Mouse (Mus musculus): ENCODE data around the gene Mfap2.
A peak's percentile ranks its signal among the peaks of the same experiment; 100 is the strongest.

Gene Mfap2

DNA sequence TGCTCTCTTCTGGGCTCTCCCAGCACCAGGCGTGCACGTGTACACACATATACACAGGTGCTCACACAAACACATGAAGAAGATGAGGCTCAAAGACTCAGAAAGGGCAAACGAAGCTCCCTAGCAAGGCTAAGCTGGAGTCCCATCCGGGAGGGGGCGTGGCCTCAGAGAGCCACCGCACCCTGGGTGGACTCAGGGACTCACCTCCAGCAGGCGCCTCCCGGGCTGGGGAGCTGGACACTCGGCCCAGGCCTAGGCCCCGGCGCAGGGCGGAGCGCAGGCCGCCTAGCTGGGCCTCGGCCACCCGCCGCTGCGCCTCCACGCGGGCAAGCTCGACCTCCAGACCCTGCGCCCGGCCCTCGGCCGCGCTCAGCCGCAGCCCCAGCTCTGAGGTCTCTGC, 14.8 kb downstream of the Mfap2 start:
- no peak for DNase-seq (ENCODE audit: low spot score in 2 of 2)

DNA sequence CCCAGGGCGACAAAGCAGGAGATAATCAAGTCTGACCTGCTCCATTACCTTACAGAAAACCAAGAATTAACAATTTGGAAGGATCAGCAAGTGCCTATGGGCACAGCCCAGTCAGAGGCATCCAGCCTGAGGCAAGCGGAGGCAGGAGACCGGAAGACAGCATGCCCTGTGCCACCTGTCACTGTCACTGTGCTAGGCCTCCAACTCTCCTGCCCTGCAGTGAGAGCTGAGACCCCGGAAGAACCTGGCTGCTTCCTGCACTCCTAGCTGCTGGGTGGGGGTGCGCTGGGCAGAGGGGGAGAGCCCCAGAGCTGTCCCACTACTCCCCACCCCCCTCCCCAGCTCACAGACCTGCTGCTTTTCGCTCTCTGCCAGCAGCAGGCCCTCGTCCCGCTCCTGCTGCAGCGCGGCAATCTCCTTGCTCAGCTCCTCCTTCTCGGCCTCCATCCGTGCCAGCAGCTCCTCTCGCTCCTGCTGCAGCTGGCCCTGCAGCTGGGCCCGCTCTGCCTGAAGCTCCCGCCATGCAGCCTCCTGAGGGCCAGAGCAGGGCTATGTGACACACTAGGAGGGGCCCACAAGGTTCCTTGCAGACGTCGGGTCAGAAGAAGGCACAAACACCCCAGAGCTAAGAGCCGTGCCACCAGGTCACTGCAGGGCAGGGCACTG, 20.5 kb downstream of the Mfap2 start:
- no peak for DNase-seq (ENCODE audit: low spot score in 2 of 2)

DNA sequence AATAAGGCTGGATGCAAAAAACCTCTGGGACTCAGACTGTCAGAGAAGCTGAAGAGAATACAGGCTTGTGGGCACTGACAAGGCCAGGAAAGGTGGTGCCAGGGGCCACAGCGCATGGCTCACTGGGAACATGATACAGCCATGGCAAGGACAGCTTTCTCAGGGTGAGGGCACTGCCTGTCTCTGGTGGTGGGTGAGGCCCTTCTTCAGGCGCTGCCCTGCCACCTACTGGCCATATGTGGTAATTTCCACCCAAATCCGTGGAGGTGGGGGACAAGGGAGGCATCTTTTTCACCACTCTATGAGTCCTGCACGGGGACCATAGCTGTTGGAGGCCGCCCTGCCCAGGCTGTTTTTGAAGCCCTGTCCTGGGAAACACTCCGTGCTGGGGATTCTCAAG, 21.5 kb downstream of the Mfap2 start:
- DNase-seq (ENCODE audit: low spot score in 2 of 2): peak; percentile 72 to 83

DNA sequence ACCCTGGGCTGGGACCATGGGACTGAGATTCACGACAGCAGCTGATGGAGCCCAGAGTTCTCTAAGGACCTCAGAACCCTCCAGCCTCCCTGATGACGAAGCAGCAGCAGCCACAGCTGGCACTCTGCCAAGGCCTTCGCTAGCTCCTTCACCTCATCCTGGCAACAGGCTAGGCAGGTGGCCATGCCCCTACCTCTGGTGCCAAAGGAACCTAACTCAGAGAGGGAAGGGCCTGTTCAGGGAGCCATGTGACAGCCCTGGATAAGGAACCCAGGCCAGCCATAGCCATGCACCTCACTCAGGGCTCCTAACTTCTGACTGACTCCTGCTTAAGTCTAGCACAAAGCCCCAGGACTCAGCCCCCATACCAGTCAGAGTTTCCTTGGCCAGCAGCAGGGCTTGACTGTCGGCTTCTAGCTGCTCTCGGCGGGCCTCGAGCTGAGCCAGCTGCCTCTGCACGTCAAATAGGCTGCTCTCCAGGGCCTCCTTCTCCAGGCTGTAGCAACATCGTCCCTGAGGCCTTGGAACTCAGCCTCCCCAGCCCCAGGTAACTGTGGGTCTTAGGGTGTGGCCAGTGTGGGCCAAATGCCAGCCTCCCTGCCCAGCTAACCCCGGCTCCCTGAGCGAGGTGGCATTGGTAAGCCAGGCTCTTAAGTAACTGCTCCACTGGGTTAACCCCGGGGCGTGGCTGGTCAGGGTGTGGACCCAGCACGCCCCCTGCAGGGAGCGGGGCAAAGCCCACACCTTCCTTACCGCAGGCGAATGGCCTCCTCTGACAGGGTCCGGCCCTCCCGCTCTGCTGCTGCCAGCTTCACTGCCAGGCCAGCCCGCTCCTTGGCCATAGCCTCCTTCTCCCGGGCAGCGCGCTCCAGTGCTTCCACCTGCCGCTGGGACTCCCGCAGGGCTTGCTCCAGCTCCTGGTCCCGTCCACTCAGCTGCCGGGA, 23.7 kb downstream of the Mfap2 start:
- no peak for DNase-seq (ENCODE audit: low spot score in 2 of 2)

DNA sequence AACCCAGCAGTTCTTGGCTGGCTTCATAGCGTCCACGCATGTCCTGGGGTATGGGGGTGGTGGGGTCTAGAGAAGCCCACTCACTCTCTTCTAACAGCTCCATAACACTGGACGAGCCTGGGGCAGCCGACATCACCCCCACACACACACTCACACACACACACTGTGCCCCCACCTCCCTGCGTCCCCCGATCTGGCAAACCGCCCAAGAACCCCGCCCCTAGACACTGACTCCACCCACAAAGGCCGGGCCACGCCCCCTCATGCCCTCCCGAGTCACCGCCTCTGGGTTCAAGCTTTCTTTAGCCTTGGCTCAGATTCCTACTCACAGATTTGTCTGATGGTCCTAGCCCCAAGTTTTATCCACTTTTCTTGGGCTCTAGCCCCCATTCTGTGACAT, 30.9 kb downstream of the Mfap2 start:
- no peak for DNase-seq (ENCODE audit: low spot score in 2 of 2)

DNA sequence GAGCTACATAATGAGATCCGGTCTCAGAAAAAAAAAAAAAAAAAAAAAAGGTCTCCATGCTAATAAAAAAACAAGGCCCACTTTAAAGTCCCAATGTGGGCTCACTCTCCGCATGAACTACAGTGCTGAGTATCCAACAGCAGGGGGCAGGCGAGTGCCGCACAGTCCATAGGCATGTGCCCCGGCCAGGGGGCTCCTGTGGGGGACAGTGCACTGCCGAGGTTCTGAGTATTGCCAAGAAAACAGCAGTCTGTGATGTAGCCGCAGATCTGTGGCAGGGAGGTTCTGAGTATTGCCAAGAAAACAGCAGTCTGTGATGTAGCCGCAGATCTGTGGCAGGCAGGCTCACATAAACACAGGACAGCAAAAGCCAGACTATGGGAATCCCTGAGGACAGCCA, 34.6 kb downstream of the Mfap2 start:
- peak; percentile 72 to 80 for DNase-seq (ENCODE audit: low spot score in 2 of 2)

DNA sequence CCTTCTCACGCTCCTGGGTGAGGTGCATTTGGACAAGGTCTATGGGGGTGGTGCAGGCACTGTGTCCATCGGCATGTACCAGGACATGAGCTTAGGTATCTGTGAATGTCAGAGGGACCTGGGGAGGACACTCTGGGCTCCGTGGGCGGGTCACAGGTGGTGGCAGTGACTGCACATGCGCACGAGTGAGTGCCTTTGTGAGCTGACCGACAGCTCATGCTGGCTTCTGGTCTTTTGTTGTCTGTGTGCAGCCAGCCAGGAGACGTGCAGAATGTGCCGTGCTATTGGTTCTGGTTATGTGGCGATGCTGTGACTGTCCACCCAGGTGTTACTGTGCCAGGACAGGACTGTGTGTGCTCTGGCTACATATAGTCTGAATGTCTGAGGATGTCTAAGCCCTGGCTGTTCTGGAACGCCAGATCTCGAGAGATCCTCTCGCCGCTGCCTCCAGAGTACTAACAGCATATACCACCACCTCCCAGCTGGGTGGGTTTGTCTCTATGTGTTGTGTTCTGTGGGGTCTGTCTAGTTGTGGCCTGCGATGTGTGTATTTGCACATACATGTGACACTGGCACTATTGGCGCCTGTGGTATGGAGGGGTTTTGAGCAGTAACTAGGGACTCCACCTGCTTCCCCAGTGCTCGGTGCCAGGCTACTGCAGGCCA, 38.7 kb downstream of the Mfap2 start:
- no peak for DNase-seq (ENCODE audit: low spot score in 2 of 2)

DNA sequence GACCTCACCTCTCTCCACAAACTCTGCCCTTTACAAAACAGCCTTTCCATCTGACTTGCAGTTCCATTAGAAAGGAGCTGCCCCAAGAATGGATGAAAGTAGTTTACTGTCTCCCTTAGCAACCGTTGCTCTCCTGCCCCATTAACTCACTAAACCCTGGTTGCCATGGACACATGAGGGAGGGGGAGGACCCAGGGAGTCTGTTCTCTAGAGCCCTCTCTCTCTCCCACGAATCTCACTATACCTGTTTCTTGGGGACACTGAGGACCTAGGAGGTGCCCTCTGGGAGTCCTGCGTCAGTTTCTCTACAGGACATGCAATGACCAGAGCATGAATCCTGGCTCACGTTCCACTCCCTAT, 39.2 kb downstream of the Mfap2 start:
- DNase-seq (ENCODE audit: low spot score in 2 of 2): no peak

DNA sequence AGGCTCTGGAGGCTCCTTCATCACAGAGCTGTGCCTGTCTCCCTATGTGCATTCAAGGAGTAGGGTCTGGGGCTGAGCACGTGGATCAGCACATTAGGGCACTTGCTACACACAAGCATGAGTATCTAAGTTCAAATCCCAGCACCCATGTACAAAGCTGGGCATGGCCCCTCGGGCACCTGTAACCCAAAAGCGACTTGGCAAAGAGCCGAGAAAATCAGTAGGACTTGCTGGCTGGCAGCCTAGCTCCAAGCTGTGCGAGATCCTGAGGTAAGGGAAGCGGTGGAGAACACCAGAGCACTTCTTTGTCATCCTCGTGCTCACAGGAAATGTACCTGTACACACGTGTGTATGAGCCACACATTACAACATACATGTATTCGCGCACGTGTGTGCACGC, 42.2 kb downstream of the Mfap2 start:
- no peak for DNase-seq (ENCODE audit: low spot score in 2 of 2)

DNA sequence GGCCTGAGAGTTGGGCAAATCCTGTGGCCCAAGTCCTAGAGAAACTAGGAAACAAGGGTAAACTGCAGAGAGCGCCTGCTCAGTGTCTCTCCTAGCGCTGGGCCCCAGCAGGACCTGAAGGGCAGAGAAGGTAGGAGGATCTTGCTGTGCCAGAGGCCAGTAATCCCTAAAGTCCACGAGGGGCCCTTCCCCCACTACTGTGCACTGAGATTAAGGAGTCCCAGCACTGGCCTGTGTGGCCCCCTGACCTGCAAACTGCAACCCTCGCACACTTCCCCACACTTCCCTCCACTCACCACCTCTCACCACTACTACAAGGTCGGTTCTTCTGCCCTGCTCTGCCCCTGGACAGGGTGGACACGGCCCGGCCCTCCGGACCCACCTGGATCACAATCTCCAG, 42.9 kb downstream of the Mfap2 start:
- DNase-seq (ENCODE audit: low spot score in 2 of 2): no peak

DNA sequence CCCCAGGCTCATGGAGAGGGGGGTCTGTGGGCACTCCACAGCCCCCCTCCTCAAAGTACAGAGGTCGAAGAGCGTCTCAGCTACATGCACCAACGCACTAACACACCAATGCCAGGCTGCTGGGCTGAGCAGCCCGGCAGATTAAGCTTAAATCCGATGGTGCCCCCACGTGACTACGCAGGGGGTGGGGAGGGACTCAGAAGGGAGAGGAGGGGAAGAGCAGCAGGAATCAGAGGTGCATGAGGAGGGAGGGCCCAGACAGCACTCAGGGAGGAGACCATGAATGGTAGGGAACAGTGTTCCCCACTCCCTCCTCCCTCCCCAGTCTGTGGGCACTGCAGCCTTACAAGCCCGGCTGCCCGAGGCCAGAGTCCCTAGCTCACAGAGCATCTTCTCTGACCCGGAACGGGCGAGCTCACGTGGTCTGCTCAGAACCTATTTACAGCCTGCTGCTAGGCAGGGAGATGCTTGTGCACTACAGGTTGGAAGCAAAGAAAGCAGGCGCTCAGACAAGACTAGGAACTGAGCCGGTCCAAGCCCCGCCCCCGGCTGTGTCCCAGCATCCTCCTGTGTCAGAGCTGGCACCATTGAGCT, 43.4 kb downstream of the Mfap2 start:
- DNase-seq (ENCODE audit: low spot score in 2 of 2): no peak

DNA sequence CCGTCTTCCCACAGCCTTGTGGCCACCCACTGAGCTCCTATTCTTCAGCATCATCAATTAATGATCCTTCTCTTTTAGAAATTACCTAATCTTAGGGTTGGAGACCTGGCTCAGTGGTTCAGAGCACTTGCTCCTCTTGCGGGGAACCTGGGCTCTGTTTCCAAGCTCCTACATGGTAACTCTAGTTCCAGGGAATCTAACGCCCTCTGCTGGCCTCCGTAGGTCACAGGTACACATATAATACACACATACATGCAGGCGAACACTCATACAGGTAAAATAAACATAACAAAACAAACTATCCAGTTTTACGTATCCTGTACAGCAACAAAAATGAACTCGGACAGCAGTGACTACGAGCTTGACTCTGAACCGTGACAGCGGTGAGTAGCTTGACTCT, 46.8 kb downstream of the Mfap2 start:
- DNase-seq (ENCODE audit: low spot score in 2 of 2): no peak

DNA sequence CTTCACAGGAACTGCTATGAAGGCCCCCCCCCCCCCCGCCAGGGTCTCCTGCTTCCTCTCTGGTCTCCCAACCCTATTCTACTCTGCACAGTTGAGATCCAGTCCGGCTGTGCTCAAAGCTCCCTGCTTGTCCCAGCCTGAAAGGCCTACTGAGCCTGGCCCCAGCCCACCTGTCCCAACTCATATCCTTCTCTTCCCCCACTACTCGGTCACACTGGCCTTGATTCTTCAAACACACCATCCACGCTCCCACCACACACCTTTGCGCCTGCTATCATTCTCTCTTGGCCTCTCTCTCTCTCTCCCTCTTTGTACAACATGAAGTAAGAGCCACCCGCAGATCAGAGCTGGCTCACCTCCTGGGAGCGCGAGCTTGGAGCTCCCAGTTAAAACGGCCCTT, 48.6 kb downstream of the Mfap2 start:
- no peak for DNase-seq (ENCODE audit: low spot score in 2 of 2)

DNA sequence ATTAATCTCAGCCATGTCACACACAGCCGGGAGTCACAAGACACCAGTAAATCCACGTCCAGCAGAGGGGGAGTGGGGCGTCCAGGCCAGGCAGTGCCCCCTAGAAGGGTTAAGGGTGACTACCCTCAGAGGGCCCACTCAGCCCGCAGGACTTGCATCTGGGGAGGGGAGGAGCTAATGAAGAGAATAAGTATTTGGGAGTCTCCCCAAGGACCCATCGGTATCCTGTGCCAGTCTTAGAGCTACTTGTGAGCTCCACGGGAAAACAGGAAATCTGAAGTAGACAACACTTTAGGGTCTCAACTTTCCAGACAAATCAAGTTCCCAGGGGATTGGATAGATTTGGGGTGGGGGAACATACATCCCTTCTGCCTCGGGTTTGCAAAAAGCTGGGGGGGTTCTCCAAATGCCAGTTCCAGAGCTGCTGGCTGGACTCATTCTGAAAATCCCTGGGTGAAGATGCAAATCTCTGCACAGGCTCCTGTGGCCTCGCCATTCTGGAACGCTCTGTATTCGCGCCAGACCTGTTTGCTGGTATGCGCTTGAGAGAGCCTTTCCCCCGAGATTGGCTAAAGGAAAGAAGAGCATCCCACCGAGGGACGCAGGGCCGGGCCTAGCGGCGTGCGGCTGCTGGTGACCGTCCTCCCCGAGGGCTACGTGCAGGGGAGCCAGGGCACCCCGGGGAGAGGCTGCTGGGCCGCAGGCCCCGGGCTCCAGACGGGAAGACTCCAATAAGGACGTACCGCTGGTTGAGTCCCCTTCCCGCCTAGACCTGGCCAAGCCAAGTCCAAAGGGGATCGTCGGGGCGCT, 49.6 kb downstream of the Mfap2 start:
- no peak for DNase-seq (ENCODE audit: low spot score in 2 of 2)

DNA sequence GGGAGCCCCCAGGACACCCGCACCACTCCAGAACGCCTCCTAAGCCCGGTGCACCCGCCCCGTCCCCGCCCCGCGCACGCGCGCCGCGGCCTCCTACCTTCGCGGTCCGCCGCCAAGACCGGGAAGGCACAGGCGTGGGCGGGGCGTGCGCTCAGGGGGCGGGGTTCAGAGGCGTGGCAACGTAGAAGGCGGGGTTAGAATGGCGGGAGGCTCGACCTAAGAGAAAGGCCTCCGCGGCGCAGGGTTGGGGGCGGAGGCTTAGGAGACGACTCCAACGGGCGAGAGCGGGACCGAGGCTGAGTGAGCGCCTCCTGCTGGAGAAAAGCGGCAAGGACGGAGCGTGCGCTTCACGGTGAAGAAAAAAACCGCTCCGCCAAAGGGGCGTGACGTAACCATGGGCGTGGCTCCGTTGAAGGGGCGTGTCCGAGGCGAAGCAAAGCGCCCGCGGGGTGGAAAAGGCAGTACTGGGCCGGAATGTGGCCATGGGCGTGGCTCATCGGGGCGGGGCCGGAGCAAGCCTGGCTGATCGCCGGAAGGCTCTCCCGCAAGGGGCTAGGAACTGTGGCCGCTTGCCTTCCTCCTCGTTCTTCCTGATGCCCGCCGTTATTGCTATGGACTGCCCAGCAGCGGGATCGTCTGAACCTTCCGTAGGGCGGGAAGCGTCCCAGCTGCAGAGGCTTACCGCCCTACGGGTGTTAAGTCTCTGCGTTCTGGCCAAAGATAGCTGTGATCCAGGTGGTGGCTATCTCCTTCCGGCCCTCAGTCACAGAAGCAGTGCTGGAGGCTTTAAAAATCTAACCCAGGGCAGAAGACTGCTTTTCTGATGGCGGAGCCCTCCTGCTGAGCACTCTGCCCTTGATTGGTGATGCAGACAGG, 50.4 kb downstream of the Mfap2 start, which contains the start of gene Crocc:
TSS of gene Crocc (minus strand) at position 125 of the 876 bp plus-strand sequence.
- peak; percentile 99 to 100 for DNase-seq (ENCODE audit: low spot score in 2 of 2)

DNA sequence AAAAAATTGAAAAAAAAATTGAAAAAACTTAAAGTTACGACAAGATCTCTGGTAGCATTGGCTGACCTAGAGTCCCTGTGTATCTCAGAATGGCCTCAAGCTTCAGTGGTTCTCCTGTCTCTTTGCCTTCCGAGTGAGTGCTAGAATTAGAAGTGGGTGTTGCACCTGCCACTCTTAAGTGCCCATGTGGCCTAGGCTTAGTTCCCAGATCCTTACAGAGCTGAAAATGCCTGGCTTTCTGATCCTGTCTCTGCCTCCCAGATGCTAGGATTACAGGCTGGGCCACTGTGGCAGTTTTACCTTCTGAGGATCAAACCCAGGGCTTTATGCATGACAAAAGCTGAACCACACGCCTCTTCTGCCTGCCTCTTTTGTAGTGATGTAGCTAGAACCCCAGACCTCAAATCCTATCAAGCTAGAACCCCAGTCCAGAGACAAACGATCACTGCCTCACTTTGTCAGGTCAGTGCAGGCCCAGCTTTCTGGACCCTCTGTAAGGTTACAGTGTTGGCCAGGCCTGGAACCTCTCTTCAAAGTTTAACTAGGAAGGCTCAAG, 54.0 kb downstream of the Mfap2 start:
- no peak for DNase-seq (ENCODE audit: low spot score in 2 of 2)

DNA sequence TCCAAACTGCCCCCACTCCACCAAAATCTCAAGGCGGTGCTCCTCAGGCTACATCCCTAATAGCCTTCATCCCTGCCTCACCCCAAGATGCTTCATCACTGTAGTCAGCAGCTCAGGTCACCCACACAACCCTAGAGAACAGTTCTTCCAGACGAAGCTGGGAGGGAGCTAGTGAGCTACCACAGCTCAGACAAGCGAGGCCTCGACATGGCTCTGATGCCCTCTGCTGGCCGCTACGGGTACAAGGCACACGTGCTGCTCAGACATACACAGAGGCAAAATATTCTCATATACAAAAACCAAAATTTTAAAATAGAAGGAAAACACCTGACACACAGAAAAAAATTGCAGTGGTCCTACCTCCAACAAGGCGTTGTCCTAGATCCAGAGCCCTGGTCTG, 54.9 kb downstream of the Mfap2 start:
- DNase-seq (ENCODE audit: low spot score in 2 of 2): peak; percentile 71 to 85
